Mouse (Mus musculus): Measurements from ENCODE around the gene Spop.

Spop gene

GRCm38 (mm10) chr11:95413641-95414535, at the start of gene Spop:
Gene Spop (plus strand): TSS chr11:95414080.
- DNase-seq: peak; percentile 90

GRCm38 (mm10) chr11:95364388-95364787, 49.5 kb upstream of the Spop start:
- no peak for DNase-seq

GRCm38 (mm10) chr11:95365596-95365995, 48.3 kb upstream of the Spop start:
- peak; percentile 93 for DNase-seq

GRCm38 (mm10) chr11:95366280-95366897, 47.5 kb upstream of the Spop start:
- peak; percentile 23 for DNase-seq

GRCm38 (mm10) chr11:95367011-95367735, 46.7 kb upstream of the Spop start:
- no peak for DNase-seq

GRCm38 (mm10) chr11:95368231-95368823, 45.6 kb upstream of the Spop start:
- DNase-seq: no peak

- no peak for DNase-seq
These were observed 45.0 kb upstream of the Spop start for GRCm38 (mm10) chr11:95368871-95369270.

- peak; percentile 56 for DNase-seq
These were observed 43.7 kb upstream of the Spop start for GRCm38 (mm10) chr11:95369964-95370890.

GRCm38 (mm10) chr11:95371182-95371581, 42.7 kb upstream of the Spop start:
- no peak for DNase-seq

- no peak for DNase-seq
These were observed 35.0 kb upstream of the Spop start for GRCm38 (mm10) chr11:95378926-95379325.

GRCm38 (mm10) chr11:95379552-95379951, 34.3 kb upstream of the Spop start:
- no peak for DNase-seq

- DNase-seq: no peak
These were observed 33.2 kb upstream of the Spop start for GRCm38 (mm10) chr11:95380711-95381110.

- no peak for DNase-seq
These were observed 32.7 kb upstream of the Spop start for GRCm38 (mm10) chr11:95381146-95381545.

GRCm38 (mm10) chr11:95383331-95383986, 30.4 kb upstream of the Spop start:
- peak; percentile 26 for DNase-seq

- no peak for DNase-seq
These were observed 29.9 kb upstream of the Spop start for GRCm38 (mm10) chr11:95384004-95384318.

- peak; percentile 99 for DNase-seq
These were observed 29.4 kb upstream of the Spop start, which contains the start of gene Slc35b1 for GRCm38 (mm10) chr11:95384319-95384972. Gene Slc35b1 (plus strand): TSS chr11:95384692.

- no peak for DNase-seq
These were observed 28.9 kb upstream of the Spop start for GRCm38 (mm10) chr11:95384973-95385320.

- DNase-seq: no peak
These were observed 26.5 kb upstream of the Spop start for GRCm38 (mm10) chr11:95387354-95387753.

- DNase-seq: peak; percentile 72
These were observed 24.9 kb upstream of the Spop start for GRCm38 (mm10) chr11:95389006-95389405.

- DNase-seq: no peak
These were observed 23.5 kb upstream of the Spop start for GRCm38 (mm10) chr11:95390420-95390819.

- no peak for DNase-seq
These were observed 22.7 kb upstream of the Spop start for GRCm38 (mm10) chr11:95391201-95391600.
